Mouse (Mus musculus): ENCODE results near the gene Atp6v1g3.

GRCm38 (mm10) chr1:138244485-138244884 is 29.1 kb upstream of the Atp6v1g3 start:
- no peak for TF ChIP-seq CTCF (IDR thresholded peaks at IDR 0.05; ENCODE audit: low read depth, low read length)
- no peak for TF ChIP-seq TAL1 (conservative IDR thresholded peaks at IDR 0.05; ENCODE audit: low read depth, low read length)
- no peak for TF ChIP-seq POLR2AphosphoS5 (IDR thresholded peaks at IDR 0.05; ENCODE audit: insufficient replicate concordance, low read depth, low read length)
- no peak for TF ChIP-seq GATA1 (IDR thresholded peaks at IDR 0.05; ENCODE audit: borderline replicate concordance, low read length)
- no peak for TF ChIP-seq GATA2 (IDR thresholded peaks at IDR 0.05; ENCODE audit: borderline replicate concordance, low read depth, low read length)
